In genomic region chr11:114443444-114443843, GRCm38 (mm10) we compare ENCODE assay signal across 10 mouse cellular contexts.
A peak's percentile ranks its signal among the peaks of the same experiment; 100 is the strongest.
DNase-seq lines count a peak whose midpoint lies in the region; ATAC-seq and TF ChIP-seq lines count a peak whose summit lies in the region.
"Had no signal": no experiment of that assay in that cellular context is flagged by ENCODE, and none has a peak within 500 bp of the region (broad histone marks: within the 10 kb centered on the region; RNA-seq: fewer than 3 reads in every experiment).

No protein-coding gene starts in this region.

- TF ChIP-seq POLR2A in lung, adult 2 months (IDR thresholded peaks at IDR 0.05; ENCODE audit: borderline replicate concordance, extremely low read depth, low read depth, low read length): no peak

- no peaks in the 10 kb centered on the region for H3K27me3 ChIP-seq in splenic B cell, adult 2 months (ENCODE audit: control insufficient read depth, insufficient read depth, low read length, poor library complexity, severe bottlenecking)
- H3K27me3 ChIP-seq in forebrain, postnatal 0 days (ENCODE audit: insufficient read depth, low read length): no peaks in the 10 kb centered on the region

- H3K36me3 ChIP-seq in splenic B cell, adult 2 months (ENCODE audit: control insufficient read depth, insufficient read depth, low read length, poor library complexity, severe bottlenecking): no peaks in the 10 kb centered on the region
- no peaks in the 10 kb centered on the region for H3K36me3 ChIP-seq in forebrain, postnatal 0 days (ENCODE audit: insufficient read depth)
- H3K36me3 ChIP-seq: hindbrain, embryonic 15.5 days; lung, embryonic 15.5 days had no signal

- DNase-seq in spleen, postnatal 36 days (ENCODE audit: low spot score in 2 of 2): peak; percentile 13 to 34
- no peak for DNase-seq in spleen, adult 12 weeks (ENCODE audit: low spot score)
- DNase-seq in gastrocnemius, adult 18-20 months (ENCODE audit: low spot score): peak; percentile 34
- DNase-seq in lung, adult 2 months: peak; percentile 39
- DNase-seq in splenic B cell, adult 2 months (ENCODE audit: low read depth, low spot score): peak; percentile 18
- DNase-seq in heart, adult 18-20 months: no peak
- DNase-seq in forebrain, postnatal 0 days: no peak
- DNase-seq: thymus, postnatal 36 days had no signal

- 26% methylated on average over 5 of the region's 5 CpGs for WGBS in lung, adult 2 months
- WGBS in forebrain, postnatal 0 days: 71% methylated on average over 5 of the region's 5 CpGs

- H3K27ac ChIP-seq in forebrain, postnatal 0 days (ENCODE audit: low read depth, low read length): no peak overlapping the region
- H3K27ac ChIP-seq: hindbrain, embryonic 15.5 days; lung, embryonic 15.5 days had no signal

- no peak overlapping the region for H3K9ac ChIP-seq in forebrain, postnatal 0 days
- H3K9ac ChIP-seq: hindbrain, embryonic 15.5 days; lung, embryonic 15.5 days had no signal

- no peak overlapping the region for H3K4me2 ChIP-seq in forebrain, postnatal 0 days (ENCODE audit: low read depth)
- H3K4me2 ChIP-seq: hindbrain, embryonic 15.5 days; lung, embryonic 15.5 days had no signal

- H3K4me3 ChIP-seq in lung, adult 2 months (replicated peaks; ENCODE audit: extremely low read depth, low read depth, low read length): no peak overlapping the region
- H3K4me3 ChIP-seq in forebrain, postnatal 0 days (ENCODE audit: low read depth, low read length): no peak overlapping the region
- H3K4me3 ChIP-seq: hindbrain, embryonic 15.5 days; lung, embryonic 15.5 days had no signal

- ATAC-seq in forebrain, postnatal 0 days: no peak

- H3K4me1 ChIP-seq in lung, adult 2 months (ENCODE audit: control insufficient read depth, insufficient read depth, low read length): no peaks in the 10 kb centered on the region
- peaks cover 17% of the 10 kb centered on the region for H3K4me1 ChIP-seq in forebrain, postnatal 0 days (ENCODE audit: insufficient read depth)

- H3K9me3 ChIP-seq in forebrain, postnatal 0 days (ENCODE audit: low read length): no peaks in the 10 kb centered on the region
- H3K9me3 ChIP-seq: hindbrain, embryonic 15.5 days; lung, embryonic 15.5 days had no signal

- no peak for TF ChIP-seq CTCF in lung, adult 2 months (IDR thresholded peaks at IDR 0.05; ENCODE audit: insufficient read depth, low read length)
- TF ChIP-seq CTCF in forebrain, postnatal 0 days (IDR thresholded peaks at IDR 0.05; ENCODE audit: low read depth): no peak

Comparison
In these comparisons a context has a peak if more than half of its experiments do, and no peak if none do; other contexts are left out.
1. DNase-seq: peak in spleen, postnatal 36 days (2 of 2), gastrocnemius, adult 18-20 months (single experiment), lung, adult 2 months (single experiment) and splenic B cell, adult 2 months (single experiment); none in spleen, adult 12 weeks (single experiment), heart, adult 18-20 months (0 of 2) and forebrain, postnatal 0 days (single experiment).